Mouse (Mus musculus) midbrain, embryonic 14.5 days (tissue): ENCODE results near the gene Nbea. TPM values are rescaled to one million over a fixed set of nuclear protein-coding genes. Genes with fewer than 3 reads are reported as not detected.

Experiments used
- ATAC-seq: fragments of 200-750 bp; cut with Nextera tagmentation; 2 replicates; pipeline ENCODE4 v1.8.0; 2017; ENCODE audit warnings: moderate number of reproducible peaks, moderate library complexity; ENCODE audit not compliant: low FRiP score, low TSS enrichment
- DNase-seq: peaks from one replicate; pipeline ENCODE4 v3.0.0-alpha.2; 2015
- H3K27ac ChIP-seq: fragments of 300-500 bp; sonication (generic); replicated peaks from 2 replicates; pipeline ENCODE4 v1.5.1; 2014; ENCODE audit warnings: mild to moderate bottlenecking, low read depth, low read length, moderate library complexity
- H3K27me3 ChIP-seq: fragments of 300-500 bp; sonication (generic); 2 replicates; pipeline ENCODE4 v1.6.1; 2014; ENCODE audit warnings: low read length, control low read depth, mixed read lengths; ENCODE audit not compliant: control insufficient read depth, insufficient read depth
- H3K36me3 ChIP-seq: fragments of 300-500 bp; sonication (generic); 2 replicates; pipeline ENCODE4 v1.6.1; 2014; ENCODE audit warnings: low read length, control low read depth; ENCODE audit not compliant: control insufficient read depth, insufficient read depth
- H3K4me1 ChIP-seq: fragments of 300-500 bp; sonication (generic); 2 replicates; pipeline ENCODE4 v1.6.1; 2014; ENCODE audit warnings: mild to moderate bottlenecking, antibody characterized with exemption, low read length, control low read depth; ENCODE audit not compliant: control insufficient read depth, insufficient read depth
- H3K4me2 ChIP-seq: fragments of 300-500 bp; sonication (generic); 2 replicates; pipeline ENCODE4 v1.6.1; 2014; ENCODE audit warnings: mild to moderate bottlenecking, low read length, moderate library complexity
- H3K4me3 ChIP-seq: fragments of 300-500 bp; sonication (generic); replicated peaks from 2 replicates; pipeline ENCODE4 v1.5.1; 2014; ENCODE audit warnings: low read depth, low read length
- H3K9ac ChIP-seq: fragments of 300-500 bp; sonication (generic); replicated peaks from 2 replicates; pipeline ENCODE4 v1.6.1; 2014; ENCODE audit warnings: mild to moderate bottlenecking, low read length, moderate library complexity
- H3K9me3 ChIP-seq: fragments of 300-500 bp; sonication (generic); 2 replicates; pipeline ENCODE4 v1.6.1; 2016; ENCODE audit warnings: low read length, control low read depth, mixed read lengths; ENCODE audit not compliant: control insufficient read depth
- WGBS: fragments of 180-500 bp; shearing (Covaris S2); extraction: QIAGEN DNeasy Blood & Tissue Kit; methylation state at CpG from one replicate; pipeline ENCODE4 v1.1.7; 2014; 5-methylcytosine and 5-hydroxymethylcytosine counted together
- polyA plus RNA-seq: library from polyadenylated mRNA; unstranded; fragments of >200 nt; fragmentation: Nextera tagmentation; extraction: Ambion mirVana; gene quantifications from 2 replicates; pipeline ENCODE4 v1.2.1, GENCODE M21; 2014

Gene Nbea
- polyA plus RNA-seq, 1 experiment from 2014 or later = 106 TPM

DNA sequence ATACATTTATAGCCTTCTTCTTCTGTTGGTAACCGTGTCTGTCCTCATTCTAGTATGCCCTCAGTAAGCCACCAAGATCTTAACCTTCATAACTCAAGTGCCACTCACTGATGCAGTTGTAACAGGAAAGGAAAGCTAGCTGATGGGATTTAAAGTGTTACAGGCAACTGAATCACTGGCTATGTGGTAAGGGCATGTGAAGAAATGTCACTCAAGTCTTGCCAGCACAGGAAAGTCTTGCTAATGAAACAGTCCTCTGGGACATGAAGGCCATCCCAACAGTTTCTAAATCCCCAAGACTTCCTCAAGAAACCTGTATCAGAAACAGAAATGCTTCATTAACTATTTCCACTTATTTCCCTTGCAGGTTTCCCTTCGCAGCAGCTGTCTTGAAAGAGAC is 414.8 kb downstream of the Nbea start:
- no peak overlapping the region for H3K27ac ChIP-seq
- H3K4me3 ChIP-seq = no peak overlapping the region
- whole genome bisulfite sequencing = 90% methylated on average over 2 of the region's 2 CpGs
- peaks cover 6% of the 10 kb centered on the region; the same call in 1 of the 2 replicates for H3K36me3 ChIP-seq
- no peak for DNase-seq
- H3K9ac ChIP-seq = no peak overlapping the region
- H3K9me3 ChIP-seq = no peaks in the 10 kb centered on the region
- no peak for ATAC-seq
- no peaks in the 10 kb centered on the region for H3K27me3 ChIP-seq
- no peak overlapping the region for H3K4me2 ChIP-seq
- peaks cover 1% of the 10 kb centered on the region for H3K4me1 ChIP-seq

DNA sequence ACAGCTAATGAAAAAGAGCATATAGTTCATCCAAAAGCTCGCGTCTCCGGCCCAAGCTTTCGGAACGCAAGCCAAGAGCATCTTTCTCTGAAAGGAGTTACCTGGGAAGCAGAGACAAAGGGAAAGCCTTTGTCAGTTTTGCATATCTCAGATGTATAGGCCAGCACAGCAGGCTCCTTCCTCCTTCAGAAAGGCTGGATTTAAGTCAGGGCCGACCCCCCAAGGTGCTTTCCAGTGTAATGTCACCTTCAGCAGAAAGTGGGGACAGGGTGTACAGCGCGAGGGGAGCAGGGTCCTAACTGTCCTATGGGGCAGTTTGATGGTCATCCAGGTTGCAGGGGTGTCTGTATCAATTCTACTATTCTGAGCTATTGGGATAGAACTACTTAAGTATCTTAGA is 419.9 kb downstream of the Nbea start:
- Histone ChIP-seq H3K9ac (no peak overlapping the region), H3K36me3 (no peaks in the 10 kb centered on the region), H3K4me3 (no peak overlapping the region), H3K27ac (no peak overlapping the region; the same call in 1 of the 2 replicates), H3K27me3 (no peaks in the 10 kb centered on the region), H3K9me3 (no peaks in the 10 kb centered on the region), H3K4me2 (no peak overlapping the region), H3K4me1 (peaks cover 3% of the 10 kb centered on the region; the same call in 1 of the 2 replicates)
- 28% methylated on average over 8 of the region's 8 CpGs for WGBS
- DNase-seq (no peak), ATAC-seq (no peak)

GRCm38 (mm10) chr3:55758297-55758696 is 425.2 kb downstream of the Nbea start:
- no peak overlapping the region for H3K4me2 ChIP-seq

GRCm38 (mm10) chr3:55756602-55757190 is 426.8 kb downstream of the Nbea start:
- WGBS = 8% methylated on average over 11 of the region's 11 CpGs
- Histone ChIP-seq H3K9me3 (no peaks in the 10 kb centered on the region), H3K27me3 (no peaks in the 10 kb centered on the region), H3K4me3 (no peak overlapping the region), H3K36me3 (no peaks in the 10 kb centered on the region), H3K27ac (peak overlapping the region; percentile 86), H3K4me2 (peak overlapping the region; percentile 42), H3K4me1 (peaks cover 47% of the 10 kb centered on the region), H3K9ac (peak overlapping the region; percentile 13; the same call in 1 of the 2 replicates)
- ATAC-seq = peak; percentile 63; the same call in 1 of the 2 replicates
- peak; percentile 72 for DNase-seq

More at GRCm38 (mm10) chr3:55758297-55758696, 425.2 kb downstream of the Nbea start:
- Histone ChIP-seq H3K4me1 (peaks cover 42% of the 10 kb centered on the region), H3K27me3 (no peaks in the 10 kb centered on the region), H3K36me3 (no peaks in the 10 kb centered on the region), H3K9me3 (no peaks in the 10 kb centered on the region), H3K9ac (no peak overlapping the region), H3K27ac (peak overlapping the region; percentile 58), H3K4me3 (no peak overlapping the region)
- no peak for ATAC-seq
- peak; percentile 62 for DNase-seq
- WGBS = 49% methylated on average over 8 of the region's 8 CpGs

GRCm38 (mm10) chr3:55755805-55756601 is 427.5 kb downstream of the Nbea start:
- Histone ChIP-seq H3K9ac (peak overlapping the region; percentile 13; the same call in 1 of the 2 replicates), H3K27me3 (no peaks in the 10 kb centered on the region), H3K4me1 (peaks cover 54% of the 10 kb centered on the region), H3K4me2 (peak overlapping the region; percentile 42), H3K27ac (peak overlapping the region; percentile 86), H3K4me3 (no peak overlapping the region), H3K9me3 (no peaks in the 10 kb centered on the region), H3K36me3 (no peaks in the 10 kb centered on the region)
- ATAC-seq (peak; percentile 84), DNase-seq (peak; percentile 83)
- 2% methylated on average over 11 of the region's 11 CpGs for WGBS

- WGBS = 15% methylated on average over 6 of the region's 6 CpGs
- H3K9ac ChIP-seq = no peak overlapping the region
- DNase-seq = peak; percentile 74
- H3K27me3 ChIP-seq = no peaks in the 10 kb centered on the region
- no peak overlapping the region for H3K4me3 ChIP-seq
- peak overlapping the region; percentile 42 for H3K4me2 ChIP-seq
- peak; percentile 31; the same call in 1 of the 2 replicates for ATAC-seq
- H3K4me1 ChIP-seq = peaks cover 62% of the 10 kb centered on the region
- H3K27ac ChIP-seq = peak overlapping the region; percentile 86
- H3K36me3 ChIP-seq = no peaks in the 10 kb centered on the region
- no peaks in the 10 kb centered on the region for H3K9me3 ChIP-seq
These were observed 428.4 kb downstream of the Nbea start for GRCm38 (mm10) chr3:55754981-55755608.

DNA sequence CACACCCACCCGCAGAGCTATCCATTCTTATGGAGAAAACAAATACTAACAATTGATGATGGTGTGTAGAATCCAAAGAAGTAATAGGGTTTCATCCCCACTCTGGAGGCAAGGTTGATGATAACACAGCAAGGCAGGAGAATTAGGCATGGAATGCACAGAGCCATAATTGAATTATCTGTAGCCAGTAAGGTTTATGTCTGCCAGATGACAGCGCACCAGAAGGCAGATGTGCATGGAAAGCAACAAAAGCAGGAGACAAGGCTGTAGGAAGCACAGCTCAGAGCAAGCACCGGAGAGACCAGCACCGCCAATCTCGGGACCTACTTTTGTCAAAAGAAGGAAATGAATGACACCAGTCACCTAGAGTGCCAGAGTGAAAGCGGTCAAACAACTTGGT is 429.6 kb downstream of the Nbea start:
- ATAC-seq (no peak), DNase-seq (no peak)
- peaks cover 65% of the 10 kb centered on the region for H3K4me1 ChIP-seq
- peak overlapping the region; percentile 86 for H3K27ac ChIP-seq
- H3K4me2 ChIP-seq = no peak overlapping the region
- no peak overlapping the region for H3K9ac ChIP-seq
- H3K27me3 ChIP-seq = no peaks in the 10 kb centered on the region
- 53% methylated on average over 6 of the region's 6 CpGs for WGBS
- H3K36me3 ChIP-seq = no peaks in the 10 kb centered on the region
- H3K9me3 ChIP-seq = no peaks in the 10 kb centered on the region
- H3K4me3 ChIP-seq = no peak overlapping the region

DNA sequence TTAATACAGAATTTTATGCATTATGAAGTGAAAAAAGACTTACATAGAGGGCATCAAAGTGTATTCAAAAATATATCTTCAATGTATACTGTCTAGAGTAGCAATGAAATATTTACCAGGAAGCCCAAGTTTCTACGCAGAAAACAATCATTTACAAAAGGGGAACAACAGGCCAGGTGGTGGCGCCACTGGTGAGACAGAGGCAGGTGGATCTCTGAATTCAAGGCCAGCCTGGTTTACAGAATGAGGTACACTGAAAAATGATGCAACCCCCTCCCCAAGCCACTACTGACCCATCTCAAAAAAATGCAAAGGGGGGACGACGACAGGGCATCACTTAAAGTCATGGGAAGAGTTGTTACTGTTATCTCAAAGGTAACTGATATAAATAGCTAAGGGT is 430.9 kb downstream of the Nbea start:
- H3K4me3 ChIP-seq = no peak overlapping the region
- ATAC-seq = no peak
- no peak overlapping the region; the same call in 1 of the 2 replicates for H3K27ac ChIP-seq
- no peak for DNase-seq
- H3K9me3 ChIP-seq = no peaks in the 10 kb centered on the region
- H3K27me3 ChIP-seq = no peaks in the 10 kb centered on the region
- H3K9ac ChIP-seq = no peak overlapping the region
- no peaks in the 10 kb centered on the region for H3K36me3 ChIP-seq
- no peak overlapping the region for H3K4me2 ChIP-seq
- 81% methylated on average over 4 of the region's 4 CpGs for WGBS
- H3K4me1 ChIP-seq = peaks cover 65% of the 10 kb centered on the region
